In the genomic region with DNA sequence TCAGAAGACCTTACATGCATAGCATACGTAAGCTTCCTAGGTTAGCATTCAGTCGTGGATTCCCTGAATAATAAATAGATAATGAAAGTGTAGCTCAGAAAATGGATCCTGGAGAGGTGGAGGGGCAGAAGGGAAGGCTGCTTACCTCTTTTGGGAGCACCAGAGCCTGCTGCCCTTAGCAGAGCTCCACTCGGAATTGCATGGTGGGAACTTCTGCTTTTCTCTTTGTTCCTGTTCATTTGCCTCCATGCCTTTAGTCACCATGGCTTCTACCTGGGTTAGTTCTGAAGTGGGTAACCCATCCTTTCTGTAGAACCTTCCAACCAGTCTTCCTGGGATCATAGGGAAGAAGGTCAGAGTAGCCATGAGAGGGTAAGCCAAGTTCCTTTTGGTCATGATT, we compare ENCODE assay signal across 26 mouse cellular contexts.
"Had no signal": no experiment of that assay in that cellular context is flagged by ENCODE, and none has a peak within 500 bp of the region (broad histone marks: within the 10 kb centered on the region; RNA-seq: fewer than 3 reads in every experiment).

No protein-coding gene starts in this region.

- DNase-seq: gastrocnemius, adult 2 months; gastrocnemius, postnatal 10 days; gastrocnemius, postnatal 25 days; heart, adult 11 months; heart, adult 2 months; heart, postnatal 14 days; heart, postnatal 36 days; kidney, adult 11 months; kidney, adult 2 months; kidney, adult 9 months; kidney, postnatal 14 days; kidney, postnatal 36 days; layer of hippocampus, adult 9-11 months; layer of hippocampus, postnatal 36 days; left cerebral cortex, postnatal 4 days had no signal

- H3K9me3 ChIP-seq: heart, embryonic 13.5 days; heart, embryonic 15.5 days; hindbrain, embryonic 13.5 days; hindbrain, embryonic 15.5 days; kidney, embryonic 15.5 days; limb, embryonic 13.5 days; limb, embryonic 15.5 days had no signal

- H3K4me2 ChIP-seq: heart, embryonic 11.5 days; heart, embryonic 13.5 days; heart, embryonic 15.5 days; hindbrain, embryonic 13.5 days; hindbrain, embryonic 15.5 days; kidney, embryonic 15.5 days; limb, embryonic 13.5 days; limb, embryonic 15.5 days had no signal

- ATAC-seq: hindbrain, postnatal 0 days; intestine, embryonic 16.5 days had no signal

- H3K36me3 ChIP-seq: heart, embryonic 15.5 days; hindbrain, embryonic 13.5 days; hindbrain, embryonic 15.5 days; kidney, embryonic 15.5 days; limb, embryonic 13.5 days; limb, embryonic 15.5 days had no signal

- H3K27me3 ChIP-seq: heart, embryonic 13.5 days; heart, embryonic 15.5 days; hindbrain, embryonic 13.5 days; hindbrain, embryonic 15.5 days; kidney, embryonic 15.5 days; limb, embryonic 13.5 days; limb, embryonic 15.5 days had no signal

- H3K9ac ChIP-seq: heart, embryonic 13.5 days; heart, embryonic 15.5 days; hindbrain, embryonic 13.5 days; hindbrain, embryonic 15.5 days; kidney, embryonic 15.5 days; limb, embryonic 13.5 days; limb, embryonic 15.5 days had no signal

- H3K27ac ChIP-seq: gastrocnemius, adult 2 months; heart, adult 2 months; heart, embryonic 13.5 days; heart, embryonic 15.5 days; hindbrain, embryonic 13.5 days; hindbrain, embryonic 15.5 days; hindbrain, postnatal 0 days; kidney, embryonic 15.5 days; kidney, postnatal 0 days; limb, embryonic 13.5 days; limb, embryonic 15.5 days had no signal

- H3K4me1 ChIP-seq: heart, embryonic 13.5 days; heart, embryonic 15.5 days; hindbrain, embryonic 13.5 days; hindbrain, embryonic 15.5 days; kidney, embryonic 15.5 days; limb, embryonic 13.5 days; limb, embryonic 15.5 days had no signal

- H3K4me3 ChIP-seq: gastrocnemius, adult 2 months; heart, adult 2 months; heart, embryonic 13.5 days; heart, embryonic 15.5 days; hindbrain, embryonic 13.5 days; hindbrain, embryonic 15.5 days; kidney, embryonic 15.5 days; limb, embryonic 13.5 days; limb, embryonic 15.5 days had no signal
